Mouse (Mus musculus) small intestine, adult 2 months (tissue): ENCODE data around the gene Ptpn13.

ENCODE experiments used
- CTCF ChIP-seq: fragments of 200-500 bp; IDR thresholded peaks from 2 replicates; pipeline ENCODE4 v1.5.1; 2012; ENCODE audit warnings: low read depth, mild to moderate bottlenecking, control low read depth, inconsistent platforms, low read length, moderate library complexity, mixed read lengths; ENCODE audit not compliant: insufficient replicate concordance, insufficient read length; ENCODE audit errors: extremely low read depth
- POLR2A ChIP-seq: fragments of 200-500 bp; IDR thresholded peaks from 2 replicates; pipeline ENCODE4 v1.6.1; 2012; ENCODE audit warnings: low read depth, mild to moderate bottlenecking, control low read depth, inconsistent platforms, low read length, moderate library complexity

- no peak for TF ChIP-seq CTCF
- no peak for TF ChIP-seq POLR2A
Observed at GRCm38 (mm10) chr5:103440418-103441276, 15.7 kb downstream of the Ptpn13 start.
